Mouse (Mus musculus) heart, adult 2 months (tissue): ENCODE measurements around the gene Dusp16. TPM values are rescaled to one million over a fixed set of nuclear protein-coding genes. Genes with fewer than 3 reads are reported as not detected.

Experiments used
- DNase-seq, 2 experiments: peaks; one replicate each; pipeline ENCODE4 v3.0.0; 2021
- H3K27ac ChIP-seq: fragments of 200-600 bp; 2 replicates; pipeline ENCODE4 v1.8.1; 2022
- H3K27me3 ChIP-seq: fragments of 200-500 bp; 2 replicates; pipeline ENCODE4 v1.6.1; 2012; ENCODE audit warnings: mild to moderate bottlenecking, low read length, inconsistent platforms, mixed read lengths; ENCODE audit not compliant: control insufficient read depth, insufficient read depth
- H3K36me3 ChIP-seq: fragments of 200-500 bp; 2 replicates; pipeline ENCODE4 v1.6.1; 2012; ENCODE audit warnings: low read length, inconsistent platforms; ENCODE audit not compliant: control insufficient read depth, insufficient read depth
- H3K4me1 ChIP-seq: fragments of 200-500 bp; 2 replicates; pipeline ENCODE4 v1.6.1; 2011; ENCODE audit warnings: low read length; ENCODE audit not compliant: control insufficient read depth, insufficient read depth
- H3K4me3 ChIP-seq: fragments of 200-600 bp; 2 replicates; pipeline ENCODE4 v1.8.1; 2022
- H3K79me2 ChIP-seq: fragments of 200-500 bp; replicated peaks from 2 replicates; pipeline ENCODE4 v1.6.1; 2012; ENCODE audit warnings: mild to moderate bottlenecking, inconsistent platforms, low read length, moderate library complexity, mixed read lengths; ENCODE audit not compliant: control insufficient read depth, insufficient read depth
- H3K9ac ChIP-seq: fragments of 200-500 bp; 2 replicates; pipeline ENCODE4 v1.6.1; 2012; ENCODE audit warnings: low read depth, mild to moderate bottlenecking, control low read depth, inconsistent platforms, low read length, mixed read lengths
- CTCF ChIP-seq: fragments of 200-600 bp; IDR thresholded peaks from 2 replicates; pipeline ENCODE4 v1.8.1; 2022; ENCODE audit warnings: antibody characterized with exemption, mild to moderate bottlenecking, moderate library complexity
- EP300 ChIP-seq: fragments of 200-500 bp; IDR thresholded peaks from 2 replicates; pipeline ENCODE4 v1.6.1; 2011; ENCODE audit warnings: low read depth, low read length, control low read depth; ENCODE audit not compliant: insufficient read depth
- POLR2A ChIP-seq: fragments of 200-500 bp; IDR thresholded peaks from 2 replicates; pipeline ENCODE4 v1.6.1; 2011; ENCODE audit warnings: mild to moderate bottlenecking, low read depth, low read length, control low read depth; ENCODE audit not compliant: insufficient read depth
- WGBS: fragments of 180-500 bp; shearing (Covaris S2); methylation state at CpG from one replicate; pipeline ENCODE4 v1.1.7; 2018; 5-methylcytosine and 5-hydroxymethylcytosine counted together
- intact Hi-C: fragments of 180-260 bp; cut with DNase I; formaldehyde crosslinking; loops from one replicate; pipeline ENCODE4 v1.15.1; 2025
- polyA plus RNA-seq: library from polyadenylated mRNA; depleted of rRNA; stranded (reverse); fragments of >200 nt; gene quantifications from 2 replicates; pipeline ENCODE4 v1.2.3, GENCODE M21; 2012
- total RNA-seq, 2 experiments: library from RNA; stranded (reverse); gene quantifications; 2 replicates each; pipeline ENCODE4 v1.2.3; 2021

Gene Dusp16
- total and polyA plus RNA-seq, 3 experiments: 8.2 to 23.8 (median 20.9) TPM

- WGBS: 84% methylated on average over 15 of the region's 15 CpGs
- intact Hi-C loops: no loop called here
- Histone ChIP-seq H3K27me3 (no peaks in the 10 kb centered on the region), H3K36me3 (no peaks in the 10 kb centered on the region), H3K27ac (no peak overlapping the region), H3K4me1 (no peaks in the 10 kb centered on the region), H3K9ac (no peak overlapping the region), H3K4me3 (no peak overlapping the region), H3K79me2 (no peaks in the 10 kb centered on the region)
- DNase-seq: no peak
- TF ChIP-seq EP300 (no peak), POLR2A (no peak), CTCF (no peak)
Observed at GRCm38 (mm10) chr6:134710020-134710419, 82.4 kb downstream of the Dusp16 start.

DNA sequence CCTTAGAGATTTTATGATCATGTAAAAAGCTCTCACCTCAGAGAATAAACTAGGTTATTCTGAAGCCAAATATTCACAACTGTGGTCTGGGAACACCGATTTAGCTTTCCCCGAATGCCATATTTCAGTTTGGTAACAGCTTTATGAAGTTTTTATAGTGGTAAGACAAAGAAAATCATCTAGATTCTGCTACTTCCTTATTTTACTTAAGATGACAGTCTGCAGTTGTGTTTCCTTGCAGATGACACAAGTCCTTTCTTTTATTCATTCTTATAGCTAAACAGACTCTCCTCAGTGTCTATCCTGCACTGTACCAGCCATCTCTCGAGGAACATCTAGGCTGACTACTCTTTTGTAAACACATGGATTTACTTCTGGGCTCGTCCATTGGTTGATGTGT is 86.0 kb downstream of the Dusp16 start:
- Histone ChIP-seq H3K36me3 (no peaks in the 10 kb centered on the region), H3K79me2 (no peaks in the 10 kb centered on the region), H3K4me3 (no peak overlapping the region), H3K9ac (no peak overlapping the region), H3K4me1 (no peaks in the 10 kb centered on the region), H3K27me3 (no peaks in the 10 kb centered on the region), H3K27ac (no peak overlapping the region)
- DNase-seq: no peak
- TF ChIP-seq CTCF: no peak
- 83% methylated on average over 4 of the region's 4 CpGs for WGBS
- intact Hi-C loops: no loop called here

- H3K4me3 ChIP-seq: no peak overlapping the region
- DNase-seq: no peak
- 85% methylated on average over 4 of the region's 4 CpGs for WGBS
Observed at GRCm38 (mm10) chr6:134703053-134703690, 89.3 kb downstream of the Dusp16 start.

DNA sequence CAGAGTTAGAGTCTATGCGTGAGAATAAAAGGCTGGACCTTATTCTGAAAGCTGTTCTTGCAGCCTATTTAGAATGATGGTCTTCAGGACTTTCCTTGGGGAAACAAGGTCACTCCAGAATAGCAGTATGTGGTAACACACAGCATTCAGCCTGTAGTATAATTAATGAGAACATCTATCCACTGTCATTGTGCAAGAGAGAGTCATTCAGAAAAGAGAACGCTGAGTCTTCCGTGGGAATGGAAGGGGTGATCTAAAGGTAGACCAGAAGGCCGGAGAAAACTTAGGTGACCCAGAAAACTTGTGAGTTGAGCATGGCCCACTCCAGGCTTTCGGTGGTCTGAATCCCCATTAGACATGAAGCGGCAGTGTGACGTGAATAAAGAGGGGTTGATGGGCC is 90.2 kb downstream of the Dusp16 start:
- TF ChIP-seq POLR2A (no peak), CTCF (no peak), EP300 (no peak)
- Histone ChIP-seq H3K27ac (no peak overlapping the region), H3K9ac (no peak overlapping the region), H3K36me3 (0 out of 2 replicates have a peak, but pooled peaks cover 1% of the 10 kb centered on the region), H3K27me3 (no peaks in the 10 kb centered on the region), H3K4me1 (peaks cover 2% of the 10 kb centered on the region), H3K4me3 (no peak overlapping the region), H3K79me2 (no peaks in the 10 kb centered on the region)
- DNase-seq: no peak
- WGBS: 98% methylated on average over 7 of the region's 7 CpGs
- intact Hi-C loops: no loop called here

More at GRCm38 (mm10) chr6:134703053-134703690, 89.3 kb downstream of the Dusp16 start:
- no peak overlapping the region for H3K9ac ChIP-seq
- no peaks in the 10 kb centered on the region for H3K36me3 ChIP-seq
- no peaks in the 10 kb centered on the region for H3K79me2 ChIP-seq
- TF ChIP-seq CTCF (no peak), EP300 (no peak), POLR2A (no peak)
- H3K27ac ChIP-seq: no peak overlapping the region
- peaks cover 2% of the 10 kb centered on the region for H3K4me1 ChIP-seq
- no peaks in the 10 kb centered on the region for H3K27me3 ChIP-seq
- intact Hi-C loops: no loop called here

- DNase-seq: no peak
- 0 out of 2 replicates have a peak, but pooled peaks cover 3% of the 10 kb centered on the region for H3K36me3 ChIP-seq
- no peaks in the 10 kb centered on the region for H3K27me3 ChIP-seq
- H3K4me1 ChIP-seq: peaks cover 2% of the 10 kb centered on the region
- H3K4me3 ChIP-seq: no peak overlapping the region
- WGBS: 83% methylated on average over 6 of the region's 6 CpGs
- no peak for TF ChIP-seq POLR2A
- no peak overlapping the region for H3K9ac ChIP-seq
- intact Hi-C loops: no loop called here
- no peaks in the 10 kb centered on the region for H3K79me2 ChIP-seq
- H3K27ac ChIP-seq: no peak overlapping the region
Observed at GRCm38 (mm10) chr6:134701211-134701602, 91.2 kb downstream of the Dusp16 start.

DNA sequence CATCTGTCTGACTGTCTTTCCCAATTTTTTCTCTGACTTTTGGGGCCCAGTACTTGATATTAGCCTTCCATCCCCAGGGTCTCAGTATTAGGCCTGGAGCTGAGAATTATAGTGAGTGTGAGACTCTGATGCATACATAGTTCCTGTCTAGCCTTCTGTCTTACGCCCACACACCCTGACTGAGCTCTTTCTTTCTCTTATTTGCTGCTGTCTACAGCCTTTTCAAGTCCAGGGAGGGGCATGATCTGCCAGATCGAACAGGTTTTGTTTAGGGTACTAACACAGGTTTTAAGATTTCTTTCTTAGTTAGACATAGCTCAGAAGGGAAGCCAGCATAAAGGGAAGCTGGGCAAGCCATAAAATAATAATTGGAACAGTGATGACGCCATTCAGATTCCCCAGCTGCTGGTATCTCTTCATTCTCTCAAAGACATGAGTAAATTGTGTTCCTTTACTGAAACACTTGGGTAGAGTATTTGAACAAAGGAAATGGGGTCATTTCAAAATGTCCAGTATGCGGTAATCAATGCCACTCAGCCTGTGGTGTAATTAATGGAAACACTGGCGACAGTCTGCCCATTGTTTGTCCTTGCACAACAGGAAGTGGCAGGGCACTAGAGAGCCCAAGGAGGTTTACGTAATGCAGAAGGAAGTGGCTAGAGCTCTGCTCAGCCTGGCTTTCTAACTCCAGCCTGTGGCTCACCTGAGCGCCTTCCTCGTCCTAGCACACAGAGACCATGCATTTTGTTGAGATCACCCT is 91.8 kb downstream of the Dusp16 start:
- intact Hi-C loops: no loop called here
- H3K9ac ChIP-seq: no peak overlapping the region
- peaks cover 3% of the 10 kb centered on the region for H3K4me1 ChIP-seq
- 0 out of 2 replicates have a peak, but pooled peaks cover 3% of the 10 kb centered on the region for H3K36me3 ChIP-seq
- no peak for TF ChIP-seq POLR2A
- TF ChIP-seq EP300: 0 out of 2 replicates have a peak, but pooled peaks have one; percentile 36
- H3K27me3 ChIP-seq: no peaks in the 10 kb centered on the region
- no peak overlapping the region for H3K4me3 ChIP-seq
- WGBS: 54% methylated on average over 8 of the region's 8 CpGs
- peak in 1 of 2 experiments; percentile 59 for DNase-seq
- H3K79me2 ChIP-seq: no peaks in the 10 kb centered on the region
- H3K27ac ChIP-seq: no peak overlapping the region; the same call in 1 of the 2 replicates
